ENCODE assay signal across 10 mouse cellular contexts in genomic region chr4:142080901-142081630, GRCm38 (mm10). TPM values are rescaled to one million over a fixed set of nuclear protein-coding genes. Genes with fewer than 3 reads are reported as not detected.
DNase-seq lines count a peak whose midpoint lies in the region; ATAC-seq and TF ChIP-seq lines count a peak whose summit lies in the region.
"Had no signal": no experiment of that assay in that cellular context is flagged by ENCODE, and none has a peak within 500 bp of the region (broad histone marks: within the 10 kb centered on the region; RNA-seq: fewer than 3 reads in every experiment).

No protein-coding gene starts in this region.

- 44% methylated on average over 18 of the region's 18 CpGs for WGBS in forebrain, embryonic 15.5 days
- 61% methylated on average over 18 of the region's 18 CpGs for WGBS in forebrain, embryonic 11.5 days
- WGBS in embryonic facial prominence, embryonic 12.5 days, result 38% methylated on average over 18 of the region's 18 CpGs
- WGBS in intestine, embryonic 16.5 days, result 48% methylated on average over 18 of the region's 18 CpGs
- WGBS in limb, embryonic 14.5 days, result 28% methylated on average over 15 of the region's 18 CpGs

- no peak for DNase-seq in forebrain, embryonic 11.5 days (ENCODE audit: low spot score)
- peak; percentile 69 for DNase-seq in limb, embryonic 14.5 days (ENCODE audit: low spot score)
- DNase-seq in embryo, embryonic 10 days (ENCODE audit: low spot score), result no peak

- H3K36me3 ChIP-seq in forebrain, embryonic 15.5 days, result no peaks in the 10 kb centered on the region
- no peaks in the 10 kb centered on the region for H3K36me3 ChIP-seq in forebrain, embryonic 11.5 days (ENCODE audit: control insufficient read depth, insufficient read depth, low read length)
- H3K36me3 ChIP-seq in E14TG2a.4 (ENCODE audit: insufficient read depth, low read length), result peaks cover 10% of the 10 kb centered on the region; the same call in 1 of the 2 replicates
- H3K36me3 ChIP-seq in embryonic facial prominence, embryonic 12.5 days, result no peaks in the 10 kb centered on the region
- H3K36me3 ChIP-seq in intestine, embryonic 16.5 days (ENCODE audit: control insufficient read depth, insufficient read depth, low read length), result no peaks in the 10 kb centered on the region
- H3K36me3 ChIP-seq in limb, embryonic 14.5 days (ENCODE audit: control insufficient read depth, insufficient read depth, low read length), result no peaks in the 10 kb centered on the region
- H3K36me3 ChIP-seq: lung, embryonic 15.5 days had no signal

- no peak for TF ChIP-seq POLR2A in limb, embryonic 14.5 days (IDR thresholded peaks at IDR 0.05; ENCODE audit: borderline replicate concordance, extremely low read depth, insufficient read depth, insufficient read length)

- no peak for TF ChIP-seq CTCF in E14TG2a.4 (conservative IDR thresholded peaks at IDR 0.05; ENCODE audit: low read length)

- H3K27ac ChIP-seq in forebrain, embryonic 15.5 days (replicated peaks), result no peak overlapping the region
- no peak overlapping the region for H3K27ac ChIP-seq in forebrain, embryonic 11.5 days (ENCODE audit: low read depth, low read length)
- no peak overlapping the region for H3K27ac ChIP-seq in embryonic facial prominence, embryonic 12.5 days
- H3K27ac ChIP-seq in intestine, embryonic 16.5 days (ENCODE audit: low read length), result peak overlapping the region; percentile 43; the same call in 1 of the 2 replicates
- H3K27ac ChIP-seq in limb, embryonic 14.5 days (replicated peaks; ENCODE audit: low read depth, low read length), result no peak overlapping the region
- H3K27ac ChIP-seq: lung, embryonic 15.5 days had no signal

- ATAC-seq in forebrain, embryonic 15.5 days (replicated peaks), result peak; percentile 31
- ATAC-seq in forebrain, embryonic 11.5 days (replicated peaks; ENCODE audit: low FRiP score), result no peak
- no peak for ATAC-seq in embryonic facial prominence, embryonic 12.5 days (ENCODE audit: insufficient number of reproducible peaks, insufficient read depth, low FRiP score, low TSS enrichment)
- ATAC-seq in intestine, embryonic 16.5 days, result no peak
- ATAC-seq in limb, embryonic 14.5 days (ENCODE audit: low FRiP score, low read depth), result peak; percentile 32
- ATAC-seq in megakaryocyte-erythroid progenitor cell, adult 5-6 weeks (replicated peaks; ENCODE audit: low FRiP score, low TSS enrichment, poor library complexity, severe bottlenecking), result no peak

- no peak overlapping the region for H3K4me3 ChIP-seq in forebrain, embryonic 15.5 days
- no peak overlapping the region for H3K4me3 ChIP-seq in forebrain, embryonic 11.5 days (ENCODE audit: low read depth, low read length)
- peak overlapping the region; percentile 29 for H3K4me3 ChIP-seq in E14TG2a.4 (replicated peaks; ENCODE audit: low read length)
- H3K4me3 ChIP-seq in embryonic facial prominence, embryonic 12.5 days, result no peak overlapping the region
- H3K4me3 ChIP-seq in intestine, embryonic 16.5 days (ENCODE audit: low read length), result 0 out of 2 replicates have a peak overlapping the region, but pooled peaks have one; percentile 5
- H3K4me3 ChIP-seq in limb, embryonic 14.5 days (replicated peaks; ENCODE audit: low read length), result no peak overlapping the region
- H3K4me3 ChIP-seq: lung, embryonic 15.5 days had no signal

- H3K27me3 ChIP-seq in forebrain, embryonic 15.5 days, result peaks cover 18% of the 10 kb centered on the region; the same call in 1 of the 2 replicates
- H3K27me3 ChIP-seq in forebrain, embryonic 11.5 days (ENCODE audit: control insufficient read depth, insufficient read depth, low read length), result peaks cover 21% of the 10 kb centered on the region
- peaks cover 5% of the 10 kb centered on the region; the same call in 1 of the 2 replicates for H3K27me3 ChIP-seq in E14TG2a.4 (ENCODE audit: insufficient read depth, low read length)
- peaks cover 13% of the 10 kb centered on the region; the same call in 1 of the 2 replicates for H3K27me3 ChIP-seq in embryonic facial prominence, embryonic 12.5 days
- H3K27me3 ChIP-seq in intestine, embryonic 16.5 days (replicated peaks; ENCODE audit: control insufficient read depth, insufficient read depth, low read length), result no peaks in the 10 kb centered on the region
- no peaks in the 10 kb centered on the region for H3K27me3 ChIP-seq in limb, embryonic 14.5 days (ENCODE audit: control insufficient read depth, insufficient read depth, low read length)
- H3K27me3 ChIP-seq: lung, embryonic 15.5 days had no signal

- H3K9me3 ChIP-seq in forebrain, embryonic 15.5 days, result no peaks in the 10 kb centered on the region
- H3K9me3 ChIP-seq in forebrain, embryonic 11.5 days (ENCODE audit: control insufficient read depth, low read length), result no peaks in the 10 kb centered on the region
- H3K9me3 ChIP-seq in E14TG2a.4 (ENCODE audit: low read length), result no peaks in the 10 kb centered on the region
- no peaks in the 10 kb centered on the region for H3K9me3 ChIP-seq in embryonic facial prominence, embryonic 12.5 days
- H3K9me3 ChIP-seq in intestine, embryonic 16.5 days (ENCODE audit: control insufficient read depth, low read length), result no peaks in the 10 kb centered on the region
- H3K9me3 ChIP-seq in limb, embryonic 14.5 days (ENCODE audit: control insufficient read depth, low read length), result no peaks in the 10 kb centered on the region
- H3K9me3 ChIP-seq: lung, embryonic 15.5 days had no signal

- peak overlapping the region; percentile 11; the same call in 1 of the 2 replicates for H3K4me2 ChIP-seq in forebrain, embryonic 15.5 days (replicated peaks)
- H3K4me2 ChIP-seq in forebrain, embryonic 11.5 days (ENCODE audit: low read depth, low read length, severe bottlenecking), result no peak overlapping the region
- peak overlapping the region; percentile 20 for H3K4me2 ChIP-seq in embryonic facial prominence, embryonic 12.5 days (replicated peaks)
- H3K4me2 ChIP-seq in intestine, embryonic 16.5 days (ENCODE audit: low read depth, low read length), result peak overlapping the region; percentile 20
- H3K4me2 ChIP-seq in limb, embryonic 14.5 days (replicated peaks; ENCODE audit: low read depth, low read length, severe bottlenecking), result peak overlapping the region; percentile 15

- no peak overlapping the region for H3K9ac ChIP-seq in forebrain, embryonic 15.5 days (replicated peaks)
- no peak overlapping the region for H3K9ac ChIP-seq in forebrain, embryonic 11.5 days (ENCODE audit: low read length)
- peak overlapping the region; percentile 15; the same call in 1 of the 2 replicates for H3K9ac ChIP-seq in embryonic facial prominence, embryonic 12.5 days
- peak overlapping the region; percentile 17 for H3K9ac ChIP-seq in intestine, embryonic 16.5 days (ENCODE audit: low read depth, low read length)
- H3K9ac ChIP-seq in limb, embryonic 14.5 days (ENCODE audit: low read depth, low read length, severe bottlenecking), result no peak overlapping the region

- H3K4me1 ChIP-seq in forebrain, embryonic 15.5 days, result peaks cover 37% of the 10 kb centered on the region
- peaks cover 12% of the 10 kb centered on the region; the same call in 1 of the 2 replicates for H3K4me1 ChIP-seq in forebrain, embryonic 11.5 days (replicated peaks; ENCODE audit: control insufficient read depth, insufficient read depth, low read length)
- peaks cover 77% of the 10 kb centered on the region for H3K4me1 ChIP-seq in E14TG2a.4 (replicated peaks; ENCODE audit: low read depth, low read length)
- H3K4me1 ChIP-seq in embryonic facial prominence, embryonic 12.5 days, result peaks cover 53% of the 10 kb centered on the region
- H3K4me1 ChIP-seq in intestine, embryonic 16.5 days (ENCODE audit: control insufficient read depth, insufficient read depth, low read length), result peaks cover 64% of the 10 kb centered on the region
- peaks cover 46% of the 10 kb centered on the region for H3K4me1 ChIP-seq in limb, embryonic 14.5 days (ENCODE audit: control insufficient read depth, insufficient read depth, low read length)

RNA-seq across cellular contexts. Expression of gene Tmem51, which starts 3.0 kb away (rescaled TPM):
- 6.5 and 6.6 TPM in 2 replicates for polyA plus RNA-seq in forebrain, embryonic 15.5 days (2015; fragmentation: Nextera tagmentation; extraction: Ambion mirVana)
- polyA plus RNA-seq in forebrain, embryonic 11.5 days (2014; fragmentation: Nextera tagmentation; extraction: Ambion mirVana), result 6.3 and 8.9 TPM in 2 replicates
- 10.8 and 12.2 TPM in 2 replicates for polyA plus RNA-seq in embryonic facial prominence, embryonic 12.5 days (2016; fragmentation: Nextera tagmentation; extraction: Ambion mirVana)
- polyA plus RNA-seq in intestine, embryonic 16.5 days (2015; fragmentation: Nextera tagmentation; extraction: Ambion mirVana), result 160 and 206 TPM in 2 replicates
- polyA plus RNA-seq in limb, embryonic 14.5 days (2012; rRNA removed), result 11.6 and 12.0 TPM in 2 replicates
- polyA plus RNA-seq in limb, embryonic 14.5 days (2014; fragmentation: Nextera tagmentation; extraction: Ambion mirVana), result 18.8 and 19.2 TPM in 2 replicates
- total RNA-seq in megakaryocyte-erythroid progenitor cell, adult 5-6 weeks (2014; fragmentation: Nextera tagmentation), result 0.42 TPM in 1 of 2 replicates, not detected in the other
- not detected in 2 replicates for total RNA-seq in megakaryocyte-erythroid progenitor cell, adult 5-6 weeks (2017)
- polyA plus RNA-seq: C2C12 had no signal

Comparison
In these comparisons a context has a peak if more than half of its experiments do, and no peak if none do; other contexts are left out.
1. ATAC-seq: peak in forebrain, embryonic 15.5 days (single experiment) and limb, embryonic 14.5 days (single experiment); none in forebrain, embryonic 11.5 days (single experiment), embryonic facial prominence, embryonic 12.5 days (single experiment), intestine, embryonic 16.5 days (single experiment) and megakaryocyte-erythroid progenitor cell, adult 5-6 weeks (single experiment).
2. H3K4me3 ChIP-seq: peak in E14TG2a.4 (single experiment) and intestine, embryonic 16.5 days (single experiment); none in forebrain, embryonic 15.5 days (single experiment), forebrain, embryonic 11.5 days (single experiment), embryonic facial prominence, embryonic 12.5 days (single experiment) and limb, embryonic 14.5 days (single experiment).
3. H3K9ac ChIP-seq: peak in embryonic facial prominence, embryonic 12.5 days (single experiment) and intestine, embryonic 16.5 days (single experiment); none in forebrain, embryonic 15.5 days (single experiment), forebrain, embryonic 11.5 days (single experiment) and limb, embryonic 14.5 days (single experiment).